Mouse (Mus musculus) bone marrow macrophage, adult 2 months (primary cell): Measurements from ENCODE around the gene Popdc2.

Experiments used
- CTCF ChIP-seq: IDR thresholded peaks from 2 replicates; pipeline ENCODE4 v1.5.1; 2012; ENCODE audit warnings: low read depth, mild to moderate bottlenecking, low read length, moderate library complexity
- POLR2A ChIP-seq: IDR thresholded peaks from 2 replicates; pipeline ENCODE4 v1.6.1; 2012; ENCODE audit warnings: mild to moderate bottlenecking, low read depth, low read length, borderline replicate concordance

DNA sequence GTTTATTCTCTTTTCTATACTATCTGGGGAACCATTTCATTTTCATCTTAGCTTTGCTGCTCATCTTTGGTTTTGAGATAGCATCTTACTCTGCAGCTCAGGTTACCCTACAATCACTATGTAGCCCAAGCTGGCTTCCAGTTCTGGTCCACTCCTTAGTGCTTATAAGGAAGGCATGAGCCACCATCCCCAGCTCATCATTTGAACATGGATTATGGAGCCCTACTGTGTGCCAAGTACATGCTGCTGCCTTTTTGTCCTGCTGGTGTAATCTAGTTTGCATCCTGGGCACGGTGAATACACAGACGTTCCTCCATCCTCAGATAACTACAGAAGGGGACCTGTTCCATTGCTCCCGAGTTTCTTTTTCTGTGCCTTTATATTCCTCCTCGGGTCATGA lies 10.9 kb downstream of the Popdc2 start:
- TF ChIP-seq CTCF (no peak), POLR2A (no peak)
